Mouse (Mus musculus): ENCODE data around the gene Lin7a. TPM values are rescaled to one million over a fixed set of nuclear protein-coding genes. Genes with fewer than 3 reads are reported as not detected.
"Not testable (repeated sequence)": the region's sequence is repeated elsewhere in the genome, so short reads cannot be mapped to it uniquely, and the experiment has no call there.

Gene Lin7a
- polyA plus RNA-seq, 1 experiment: not detected

DNA sequence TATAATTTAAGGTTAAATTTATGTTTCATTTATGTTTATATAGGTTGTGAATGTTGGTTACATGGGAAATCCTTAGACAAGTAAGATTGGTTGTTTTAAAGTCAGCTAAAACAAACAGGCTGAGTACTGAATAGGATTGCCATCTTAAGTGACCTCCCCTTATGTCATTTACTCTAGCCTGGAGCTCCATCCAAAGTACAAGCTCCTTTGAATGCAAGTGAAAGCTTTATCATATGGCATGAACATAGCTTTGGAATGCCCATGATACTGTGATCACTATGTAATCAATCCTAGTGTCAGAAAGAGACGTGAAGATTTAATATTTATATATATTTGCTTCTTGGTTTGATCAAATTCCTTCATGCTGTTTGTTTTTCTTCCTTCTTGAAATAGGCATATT is 31.0 kb upstream of the Lin7a start:
- H3K27me3 ChIP-seq (ENCODE audit: control insufficient read depth, insufficient read depth, low read length): no peaks in the 10 kb centered on the region
- H3K4me1 ChIP-seq (ENCODE audit: control insufficient read depth, insufficient read depth, insufficient read length): no peaks in the 10 kb centered on the region
- no peak overlapping the region for H3K27ac ChIP-seq (ENCODE audit: insufficient read depth, low read length)
- H3K36me3 ChIP-seq (ENCODE audit: control insufficient read depth, insufficient read depth, low read length): no peaks in the 10 kb centered on the region
- H3K4me3 ChIP-seq (ENCODE audit: extremely low read depth, insufficient read depth, insufficient read length): no peak overlapping the region
- no peak for DNase-seq (ENCODE audit: low read depth in 1 of 2, low spot score in 2 of 2)
- WGBS: 85% methylated on average over 1 of the region's 1 CpGs
- TF ChIP-seq CTCF (IDR thresholded peaks at IDR 0.05; ENCODE audit: extremely low read depth, insufficient read depth, insufficient read length, insufficient replicate concordance) (no peak), POLR2A (IDR thresholded peaks at IDR 0.05; ENCODE audit: low read depth, low read length) (no peak)

DNA sequence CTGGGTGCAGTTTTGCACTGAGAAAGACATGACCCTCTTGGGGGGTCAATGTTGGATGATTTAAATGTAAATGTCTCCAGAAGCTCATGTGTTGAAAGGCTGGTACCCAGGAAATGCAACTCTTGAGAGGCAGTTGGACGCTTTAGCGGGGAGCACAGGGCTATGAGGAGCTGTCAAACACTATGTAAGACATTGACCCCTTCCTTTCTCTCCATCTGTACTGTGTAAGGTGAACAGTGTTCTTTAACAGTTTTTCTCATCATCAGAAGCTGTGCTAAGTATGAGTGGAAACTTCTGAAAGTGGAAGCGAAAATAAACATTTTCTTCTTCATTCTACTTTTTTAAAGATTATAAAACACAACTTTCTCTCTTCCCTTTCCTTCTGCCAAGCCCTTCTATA is 30.5 kb upstream of the Lin7a start:
- Histone ChIP-seq H3K4me1 (ENCODE audit: control insufficient read depth, insufficient read depth, insufficient read length) (no peaks in the 10 kb centered on the region), H3K4me3 (ENCODE audit: extremely low read depth, insufficient read depth, insufficient read length) (no peak overlapping the region), H3K27ac (ENCODE audit: insufficient read depth, low read length) (no peak overlapping the region), H3K36me3 (ENCODE audit: control insufficient read depth, insufficient read depth, low read length) (no peaks in the 10 kb centered on the region), H3K27me3 (ENCODE audit: control insufficient read depth, insufficient read depth, low read length) (no peaks in the 10 kb centered on the region)
- DNase-seq (ENCODE audit: low read depth in 1 of 2, low spot score in 2 of 2): no peak
- 90% methylated on average over 3 of the region's 3 CpGs for WGBS
- TF ChIP-seq CTCF (IDR thresholded peaks at IDR 0.05; ENCODE audit: extremely low read depth, insufficient read depth, insufficient read length, insufficient replicate concordance): no peak
- TF ChIP-seq POLR2A (IDR thresholded peaks at IDR 0.05; ENCODE audit: low read depth, low read length): no peak

DNA sequence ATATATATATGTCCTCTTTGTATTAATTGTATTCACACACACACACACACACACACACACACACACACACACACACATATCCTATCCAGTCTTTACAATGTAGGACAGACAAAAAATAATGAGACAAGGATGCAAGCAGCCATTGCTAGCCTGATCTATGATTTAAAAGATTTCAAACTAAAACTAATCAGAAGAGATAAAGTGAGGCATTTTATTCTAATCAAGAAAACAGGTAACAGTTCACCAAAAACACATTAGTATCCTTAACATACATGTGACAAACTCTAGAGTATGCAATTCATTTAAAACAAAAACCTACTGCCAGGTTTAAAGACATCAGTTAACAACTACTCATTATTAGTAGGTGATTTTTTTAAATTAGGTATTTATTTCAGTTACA is 30.1 kb upstream of the Lin7a start:
- TF ChIP-seq POLR2A (IDR thresholded peaks at IDR 0.05; ENCODE audit: low read depth, low read length): no peak
- no peak for TF ChIP-seq CTCF (IDR thresholded peaks at IDR 0.05; ENCODE audit: extremely low read depth, insufficient read depth, insufficient read length, insufficient replicate concordance)

DNA sequence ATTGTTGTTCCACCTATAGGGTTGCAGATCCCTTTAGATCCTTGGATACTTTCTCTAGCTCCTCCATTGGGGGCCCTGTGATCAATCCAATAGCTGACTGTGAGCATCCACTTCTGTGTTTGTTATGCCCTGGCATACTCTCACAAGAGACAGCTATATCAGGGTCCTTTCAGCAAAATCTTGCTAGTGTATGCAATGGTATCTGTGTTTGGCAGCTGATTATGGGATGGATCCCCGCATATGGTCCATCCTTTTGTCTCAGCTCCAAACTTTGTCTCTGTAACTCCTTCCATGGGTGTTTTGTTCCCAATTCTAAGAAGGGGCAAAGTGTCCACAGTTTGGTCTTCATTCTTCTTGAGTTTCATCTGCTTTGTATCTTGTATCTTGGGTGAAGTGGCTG is 29.5 kb upstream of the Lin7a start:
- H3K27me3 ChIP-seq (ENCODE audit: control insufficient read depth, insufficient read depth, low read length); H3K4me3 ChIP-seq (ENCODE audit: extremely low read depth, insufficient read depth, insufficient read length); H3K36me3 ChIP-seq (ENCODE audit: control insufficient read depth, insufficient read depth, low read length); H3K4me1 ChIP-seq (ENCODE audit: control insufficient read depth, insufficient read depth, insufficient read length); DNase-seq (ENCODE audit: low read depth in 1 of 2, low spot score in 2 of 2); H3K27ac ChIP-seq (ENCODE audit: insufficient read depth, low read length): not testable (repeated sequence)
- 89% methylated on average over 1 of the region's 1 CpGs for WGBS

More for the DNA sequence above, 30.1 kb upstream of the Lin7a start:
- Histone ChIP-seq H3K36me3 (ENCODE audit: control insufficient read depth, insufficient read depth, low read length) (no peaks in the 10 kb centered on the region), H3K27me3 (ENCODE audit: control insufficient read depth, insufficient read depth, low read length) (no peaks in the 10 kb centered on the region), H3K27ac (ENCODE audit: insufficient read depth, low read length) (no peak overlapping the region), H3K4me1 (ENCODE audit: control insufficient read depth, insufficient read depth, insufficient read length) (no peaks in the 10 kb centered on the region), H3K4me3 (ENCODE audit: extremely low read depth, insufficient read depth, insufficient read length) (no peak overlapping the region)
- DNase-seq (ENCODE audit: low read depth in 1 of 2, low spot score in 2 of 2): no peak

DNA sequence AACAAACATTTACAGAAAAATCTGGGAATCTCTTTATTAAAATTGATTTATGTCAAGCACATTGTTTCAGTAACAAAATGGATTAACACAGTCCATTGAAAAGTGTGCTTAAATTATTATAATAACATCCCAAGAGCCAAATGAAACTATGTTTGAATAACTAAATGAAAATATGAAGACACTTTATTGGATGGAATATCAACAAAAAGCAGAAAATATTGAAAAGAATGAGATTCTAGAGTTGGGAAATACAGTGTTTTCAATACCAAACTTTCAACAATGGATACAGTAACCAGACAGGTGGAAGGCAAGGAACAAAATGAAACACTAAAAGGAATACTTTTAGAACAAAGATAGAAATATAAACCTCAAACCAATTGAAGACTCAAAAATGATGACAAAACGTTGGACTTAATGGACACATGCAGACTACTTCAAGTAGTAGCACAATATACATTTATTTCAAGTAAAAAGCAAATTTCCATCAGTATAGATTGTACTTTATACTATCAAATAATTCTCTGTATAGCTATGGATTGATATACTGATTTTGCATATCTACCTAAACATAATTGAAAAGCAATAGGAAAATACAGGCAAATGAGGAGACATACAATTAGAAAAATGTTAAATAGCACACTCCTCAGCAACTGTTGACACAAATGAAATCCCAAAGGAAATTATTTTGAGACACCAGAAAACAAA is 28.6 kb upstream of the Lin7a start:
- TF ChIP-seq CTCF (IDR thresholded peaks at IDR 0.05; ENCODE audit: extremely low read depth, insufficient read depth, insufficient read length, insufficient replicate concordance) (no peak), POLR2A (IDR thresholded peaks at IDR 0.05; ENCODE audit: low read depth, low read length) (no peak)
- no peak overlapping the region for H3K27ac ChIP-seq (ENCODE audit: insufficient read depth, low read length)
- no peak overlapping the region for H3K4me3 ChIP-seq (ENCODE audit: extremely low read depth, insufficient read depth, insufficient read length)
- no peaks in the 10 kb centered on the region for H3K36me3 ChIP-seq (ENCODE audit: control insufficient read depth, insufficient read depth, low read length)
- 68% methylated on average over 1 of the region's 1 CpGs for WGBS
- no peaks in the 10 kb centered on the region for H3K27me3 ChIP-seq (ENCODE audit: control insufficient read depth, insufficient read depth, low read length)
- no peak for DNase-seq (ENCODE audit: low read depth in 1 of 2, low spot score in 2 of 2)
- H3K4me1 ChIP-seq (ENCODE audit: control insufficient read depth, insufficient read depth, insufficient read length): no peaks in the 10 kb centered on the region

DNA sequence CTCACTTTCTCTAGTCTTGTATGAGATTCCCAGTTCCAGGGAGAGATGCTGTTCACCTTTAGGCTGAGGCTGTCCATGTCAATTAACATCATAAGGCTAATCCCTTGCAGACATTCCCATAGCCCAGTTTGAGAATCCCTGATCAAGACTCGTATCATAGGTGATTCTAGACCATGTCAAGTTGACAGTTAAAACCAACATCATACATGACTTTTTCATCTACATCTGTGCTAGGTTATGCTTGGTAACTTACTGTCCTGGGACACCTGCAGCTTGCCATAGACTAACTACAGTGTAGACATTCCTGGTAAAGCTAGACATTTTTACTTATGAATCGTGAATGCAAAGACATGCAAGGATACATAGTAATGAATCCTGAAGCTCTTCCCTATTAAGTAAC is 27.3 kb upstream of the Lin7a start:
- Histone ChIP-seq H3K4me3 (ENCODE audit: extremely low read depth, insufficient read depth, insufficient read length) (no peak overlapping the region), H3K27me3 (ENCODE audit: control insufficient read depth, insufficient read depth, low read length) (no peaks in the 10 kb centered on the region), H3K36me3 (ENCODE audit: control insufficient read depth, insufficient read depth, low read length) (no peaks in the 10 kb centered on the region), H3K4me1 (ENCODE audit: control insufficient read depth, insufficient read depth, insufficient read length) (no peaks in the 10 kb centered on the region), H3K27ac (ENCODE audit: insufficient read depth, low read length) (no peak overlapping the region)
- no peak for TF ChIP-seq CTCF (IDR thresholded peaks at IDR 0.05; ENCODE audit: extremely low read depth, insufficient read depth, insufficient read length, insufficient replicate concordance)
- TF ChIP-seq POLR2A (IDR thresholded peaks at IDR 0.05; ENCODE audit: low read depth, low read length): no peak
- no peak for DNase-seq (ENCODE audit: low read depth in 1 of 2, low spot score in 2 of 2)
- 77% methylated on average over 2 of the region's 2 CpGs for WGBS

DNA sequence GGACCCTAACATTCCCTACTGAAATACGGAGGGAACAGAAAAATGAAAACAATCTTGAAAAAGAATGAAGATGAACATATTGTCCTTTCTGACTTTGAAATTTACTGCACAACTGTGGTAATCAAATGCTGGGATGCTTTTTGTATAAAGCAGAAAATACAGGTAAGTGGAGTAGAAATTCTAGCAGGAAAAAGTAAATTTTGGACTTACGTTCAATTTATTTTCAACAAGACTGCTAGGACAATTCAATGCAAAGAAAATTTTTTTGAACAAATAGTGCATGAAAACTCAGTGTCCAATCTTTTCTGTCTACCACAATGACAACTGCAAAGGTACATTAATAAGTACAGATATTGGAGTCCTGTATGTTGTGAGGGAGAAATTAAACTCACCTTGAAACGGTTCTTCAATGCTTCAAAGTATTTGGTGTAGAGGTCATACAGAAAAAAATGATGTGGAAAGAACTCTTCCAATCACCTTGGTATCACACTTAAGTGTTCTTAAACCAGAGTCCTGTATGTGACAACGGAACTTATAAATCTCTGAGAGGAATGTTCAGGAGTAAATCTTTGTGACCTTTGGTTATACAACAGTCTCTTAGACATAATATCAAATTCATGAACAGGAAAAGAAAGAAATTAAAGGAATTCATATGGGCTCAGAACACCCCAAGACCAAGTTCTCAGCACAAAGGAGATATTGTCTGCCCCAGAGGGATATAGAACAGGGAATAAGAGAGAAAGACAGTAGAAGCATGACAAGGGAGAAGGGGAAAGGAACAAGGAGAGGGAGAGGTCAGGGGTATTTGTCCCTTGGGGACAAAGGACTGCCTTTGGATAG is 26.6 kb upstream of the Lin7a start:
- H3K4me1 ChIP-seq (ENCODE audit: control insufficient read depth, insufficient read depth, insufficient read length): no peaks in the 10 kb centered on the region
- DNase-seq (ENCODE audit: low read depth in 1 of 2, low spot score in 2 of 2): no peak
- H3K27ac ChIP-seq (ENCODE audit: insufficient read depth, low read length): no peak overlapping the region
- no peaks in the 10 kb centered on the region for H3K27me3 ChIP-seq (ENCODE audit: control insufficient read depth, insufficient read depth, low read length)
- no peaks in the 10 kb centered on the region for H3K36me3 ChIP-seq (ENCODE audit: control insufficient read depth, insufficient read depth, low read length)
- H3K4me3 ChIP-seq (ENCODE audit: extremely low read depth, insufficient read depth, insufficient read length): no peak overlapping the region
- no peak for TF ChIP-seq POLR2A (IDR thresholded peaks at IDR 0.05; ENCODE audit: low read depth, low read length)
- TF ChIP-seq CTCF (IDR thresholded peaks at IDR 0.05; ENCODE audit: extremely low read depth, insufficient read depth, insufficient read length, insufficient replicate concordance): no peak
- WGBS: 91% methylated on average over 4 of the region's 4 CpGs

All from spleen, adult 2 months (tissue).